In the genomic region with DNA sequence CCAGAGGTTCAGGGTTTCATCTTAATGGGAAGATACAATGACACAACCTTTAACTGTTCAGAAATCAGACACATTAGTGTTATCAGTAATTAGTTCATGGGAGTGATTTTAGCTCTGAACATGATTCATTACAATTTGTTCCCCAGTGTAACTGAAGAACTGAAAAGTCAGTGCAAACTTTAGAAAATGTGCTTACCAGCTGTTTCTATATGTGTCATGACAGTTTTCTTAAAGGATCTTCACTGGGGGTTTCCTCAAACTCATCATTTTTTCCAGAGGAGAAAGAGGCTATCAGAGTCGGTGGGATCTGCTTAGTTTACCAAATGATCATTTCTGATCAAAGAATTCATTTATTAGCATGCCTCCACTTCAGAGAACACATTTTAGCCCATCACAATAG, we compare ENCODE assay signal across 26 mouse cellular contexts. TPM values are rescaled to one million over a fixed set of nuclear protein-coding genes. Genes with fewer than 3 reads are reported as not detected.
DNase-seq lines count a peak whose midpoint lies in the region; ATAC-seq and TF ChIP-seq lines count a peak whose summit lies in the region.
"Had no signal": no experiment of that assay in that cellular context is flagged by ENCODE, and none has a peak within 500 bp of the region (broad histone marks: within the 10 kb centered on the region; RNA-seq: fewer than 3 reads in every experiment).

No protein-coding gene starts in this region.

- no peak overlapping the region for H3K4me2 ChIP-seq in hindbrain, embryonic 11.5 days (replicated peaks; ENCODE audit: low read depth, low read length)
- no peak overlapping the region for H3K4me2 ChIP-seq in hindbrain, embryonic 14.5 days (replicated peaks)
- H3K4me2 ChIP-seq in CH12.LX (ENCODE audit: insufficient read depth, low read depth, poor library complexity, severe bottlenecking): no peak overlapping the region
- H3K4me2 ChIP-seq: embryonic facial prominence, embryonic 13.5 days; embryonic facial prominence, embryonic 15.5 days; forebrain, embryonic 13.5 days; forebrain, embryonic 15.5 days had no signal

- dilution Hi-C loops in CH12.LX (cut with MboI; ENCODE audit: extremely low pct_ligation_motif_present, extremely low pct_unique_long_range_greater_than_20kb, low sequenced_read_pairs): no loop called here

- no peak overlapping the region for H3K27ac ChIP-seq in hindbrain, embryonic 11.5 days (ENCODE audit: low read depth, low read length)
- H3K27ac ChIP-seq in hindbrain, embryonic 14.5 days: no peak overlapping the region
- no peak overlapping the region for H3K27ac ChIP-seq in CH12.LX (ENCODE audit: insufficient read depth, low read depth)
- H3K27ac ChIP-seq: embryonic facial prominence, embryonic 13.5 days; embryonic facial prominence, embryonic 15.5 days; forebrain, embryonic 10.5 days; forebrain, embryonic 13.5 days; forebrain, embryonic 15.5 days had no signal

- H3K9me3 ChIP-seq in hindbrain, embryonic 11.5 days (ENCODE audit: control insufficient read depth, low read length): no peaks in the 10 kb centered on the region
- no peaks in the 10 kb centered on the region for H3K9me3 ChIP-seq in hindbrain, embryonic 14.5 days (ENCODE audit: control insufficient read depth, low read length)
- peaks cover 13% of the 10 kb centered on the region for H3K9me3 ChIP-seq in CH12.LX (replicated peaks; ENCODE audit: low read length)
- H3K9me3 ChIP-seq: embryonic facial prominence, embryonic 13.5 days; embryonic facial prominence, embryonic 15.5 days; forebrain, embryonic 10.5 days; forebrain, embryonic 13.5 days; forebrain, embryonic 15.5 days had no signal

- in situ Hi-C loops in CH12.LX (cut with MboI; ENCODE audit: low pct_ligation_motif_present, low pct_unique_long_range_greater_than_20kb, low sequenced_read_pairs): loop anchor here (25.0 kb wide), 2 partner anchors 305 to 655 kb away; a partner anchor contains a TSS

- no peak overlapping the region for H3K9ac ChIP-seq in hindbrain, embryonic 11.5 days (ENCODE audit: low read depth, low read length)
- H3K9ac ChIP-seq in hindbrain, embryonic 14.5 days: no peak overlapping the region
- H3K9ac ChIP-seq in CH12.LX (ENCODE audit: insufficient read depth, low read depth): no peak overlapping the region
- H3K9ac ChIP-seq: embryonic facial prominence, embryonic 13.5 days; embryonic facial prominence, embryonic 15.5 days; forebrain, embryonic 13.5 days; forebrain, embryonic 15.5 days had no signal

- H3K36me3 ChIP-seq in hindbrain, embryonic 11.5 days (ENCODE audit: control insufficient read depth, insufficient read depth, low read length): no peaks in the 10 kb centered on the region
- no peaks in the 10 kb centered on the region for H3K36me3 ChIP-seq in hindbrain, embryonic 14.5 days (replicated peaks; ENCODE audit: control insufficient read depth, insufficient read depth)
- no peaks in the 10 kb centered on the region for H3K36me3 ChIP-seq in CH12.LX (replicated peaks in 1 of 2; ENCODE audit: control insufficient read depth in 1 of 2, insufficient read depth in 1 of 2, low read length in 1 of 2)
- H3K36me3 ChIP-seq: embryonic facial prominence, embryonic 13.5 days; embryonic facial prominence, embryonic 15.5 days; forebrain, embryonic 10.5 days; forebrain, embryonic 15.5 days had no signal

- DNase-seq in embryo, embryonic 10.5 days (ENCODE audit: low spot score): peak; percentile 44
- DNase-seq in embryo, embryonic 11 days: no peak
- DNase-seq in hindbrain, embryonic 11.5 days (ENCODE audit: low spot score): peak; percentile 16
- DNase-seq in hindbrain, embryonic 14.5 days (ENCODE audit: low spot score): no peak
- DNase-seq in CH12.LX (ENCODE audit: extremely low read depth): no peak
- peak; percentile 24 for DNase-seq in naive thymus-derived CD4-positive, alpha-beta T cell, adult 2 months (ENCODE audit: low read depth)
- DNase-seq in lung, postnatal 36 days: no peak
- DNase-seq: adrenal gland, adult 2 months; adrenal gland, postnatal 10 days; adrenal gland, postnatal 25 days; B cell, adult 2 months; cerebellum, adult 11-12 months; cerebellum, adult 2 months; cerebellum, adult 9-11 months; cerebellum, postnatal 14 days; cerebellum, postnatal 36 days had no signal

- TF ChIP-seq RAD21 in CH12.LX (IDR thresholded peaks at IDR 0.05; ENCODE audit: low read depth, low read length): no peak

- peaks cover 54% of the 10 kb centered on the region for H3K27me3 ChIP-seq in hindbrain, embryonic 11.5 days (ENCODE audit: control insufficient read depth, insufficient read depth, low read length)
- peaks cover 87% of the 10 kb centered on the region for H3K27me3 ChIP-seq in hindbrain, embryonic 14.5 days (ENCODE audit: control insufficient read depth, insufficient read depth, low read length)
- H3K27me3 ChIP-seq in CH12.LX (replicated peaks): peaks cover 25% of the 10 kb centered on the region

- ATAC-seq in hindbrain, embryonic 11.5 days (ENCODE audit: low FRiP score): no peak
- ATAC-seq in hindbrain, embryonic 14.5 days (ENCODE audit: low FRiP score): no peak
- ATAC-seq: CD4-positive, CD25-positive, alpha-beta regulatory T cell, adult 4 months; forebrain, embryonic 13.5 days; forebrain, embryonic 15.5 days had no signal

- 0% methylated on average over 1 of the region's 1 CpGs for WGBS in hindbrain, embryonic 11.5 days
- 0% methylated on average over 1 of the region's 1 CpGs for WGBS in hindbrain, embryonic 14.5 days

- TF ChIP-seq POLR2A in CH12.LX (IDR thresholded peaks at IDR 0.05; ENCODE audit: low read depth, low read length): no peak

- H3K4me3 ChIP-seq in hindbrain, embryonic 11.5 days (ENCODE audit: low read depth, low read length): no peak overlapping the region
- H3K4me3 ChIP-seq in hindbrain, embryonic 14.5 days (replicated peaks; ENCODE audit: low read length): no peak overlapping the region
- H3K4me3 ChIP-seq in CH12.LX (replicated peaks in 1 of 3; ENCODE audit: low read depth in 2 of 3, low read length in 2 of 3, poor library complexity in 1 of 3): no peak overlapping the region
- H3K4me3 ChIP-seq: embryonic facial prominence, embryonic 13.5 days; embryonic facial prominence, embryonic 15.5 days; erythroblast, embryonic 14.5 days; forebrain, embryonic 10.5 days; forebrain, embryonic 13.5 days; forebrain, embryonic 15.5 days had no signal

- no peak for TF ChIP-seq CTCF in CH12.LX (conservative IDR thresholded peaks at IDR 0.05 in 1 of 2, IDR thresholded peaks at IDR 0.05 in 1 of 2; ENCODE audit: low read depth in 2 of 2, low read length in 2 of 2)

- TF ChIP-seq EP300 in CH12.LX (IDR thresholded peaks at IDR 0.05; ENCODE audit: low read length): peak; percentile 38; the same call in 1 of the 2 replicates

- H3K79me2 ChIP-seq in CH12.LX (replicated peaks; ENCODE audit: control insufficient read depth, extremely low read depth, insufficient read depth, poor library complexity, severe bottlenecking): no peaks in the 10 kb centered on the region

- H3K4me1 ChIP-seq in hindbrain, embryonic 11.5 days (replicated peaks; ENCODE audit: control insufficient read depth, insufficient read depth, low read length): peaks cover 9% of the 10 kb centered on the region
- peaks cover 21% of the 10 kb centered on the region; the same call in 1 of the 2 replicates for H3K4me1 ChIP-seq in hindbrain, embryonic 14.5 days (replicated peaks; ENCODE audit: control insufficient read depth, insufficient read depth, low read length)
- H3K4me1 ChIP-seq in CH12.LX (ENCODE audit: control insufficient read depth in 1 of 2, insufficient read depth in 2 of 2): peaks cover 0 to 10% of the 10 kb centered on the region in 2 experiments; a peak in 2 of 4 replicates

TF ChIP-seq in CH12.LX, 34 proteins besides CTCF, POLR2A, EP300 and RAD21:
- TF ChIP-seq USF1 (IDR thresholded peaks at IDR 0.05; ENCODE audit: low read depth, low read length) (no peak), NELFE (IDR thresholded peaks at IDR 0.05; ENCODE audit: low read depth, low read length) (no peak), JUN (IDR thresholded peaks at IDR 0.05; ENCODE audit: insufficient read depth, low read depth, low read length) (peak; percentile 20; the same call in 1 of the 2 replicates), JUND (conservative IDR thresholded peaks at IDR 0.05; ENCODE audit: low read depth, low read length) (0 out of 2 replicates have a peak, but pooled peaks have one; percentile 51)

RNA-seq across cellular contexts. Expression of a gene that starts 1.3 kb away (rescaled TPM):
- 0.98 and 1.2 TPM in 2 replicates for polyA plus RNA-seq in hindbrain, embryonic 11.5 days (2014; fragmentation: Nextera tagmentation; extraction: Ambion mirVana)
- polyA plus RNA-seq in hindbrain, embryonic 14.5 days (2014; fragmentation: Nextera tagmentation; extraction: Ambion mirVana): 0.11 TPM in 1 of 2 replicates, not detected in the other
- total RNA-seq in CH12.LX (2012; rRNA removed) (0.34 and 0.63 TPM in 2 replicates), CH12.LX (2014; rRNA removed) (0.45 TPM in 1 of 2 replicates, not detected in the other)
- polyA plus RNA-seq in CH12.LX (2012; ENCODE audit: insufficient read length, low read depth): not detected in 2 replicates
- total RNA-seq: common myeloid progenitor, adult 5-6 weeks; ES-E14; MEL had no signal
- polyA plus RNA-seq: adrenal gland, adult 2 months; CD4-positive, CD25-positive, alpha-beta regulatory T cell, adult 4 months; embryonic facial prominence, embryonic 15.5 days; erythroblast, embryonic 14.5 days; forebrain, embryonic 10.5 days; forebrain, embryonic 15.5 days had no signal

RNA-seq across cellular contexts. Expression of a gene that starts 15.7 kb away (rescaled TPM):
- polyA plus RNA-seq in hindbrain, embryonic 11.5 days (2014; fragmentation: Nextera tagmentation; extraction: Ambion mirVana): 40.6 and 48.8 TPM in 2 replicates
- polyA plus RNA-seq in hindbrain, embryonic 14.5 days (2014; fragmentation: Nextera tagmentation; extraction: Ambion mirVana): 31.3 and 34.3 TPM in 2 replicates
- total RNA-seq in CH12.LX (2012; rRNA removed) (38.6 and 50.0 TPM in 2 replicates), CH12.LX (2014; rRNA removed) (87.0 and 95.4 TPM in 2 replicates)
- polyA plus RNA-seq in CH12.LX (2012; ENCODE audit: insufficient read length, low read depth): 44.8 and 51.0 TPM in 2 replicates

RNA-seq across cellular contexts. Expression of a gene that starts 20.4 kb away (rescaled TPM):
- 152 and 161 TPM in 2 replicates for polyA plus RNA-seq in hindbrain, embryonic 11.5 days (2014; fragmentation: Nextera tagmentation; extraction: Ambion mirVana)
- polyA plus RNA-seq in hindbrain, embryonic 14.5 days (2014; fragmentation: Nextera tagmentation; extraction: Ambion mirVana): 187 and 198 TPM in 2 replicates
- total RNA-seq in CH12.LX (2012; rRNA removed): 114 and 116 TPM in 2 replicates
- 183 and 204 TPM in 2 replicates for total RNA-seq in CH12.LX (2014; rRNA removed)
- 149 and 159 TPM in 2 replicates for polyA plus RNA-seq in CH12.LX (2012; ENCODE audit: insufficient read length, low read depth)

Comparison
In these comparisons a context has a peak if more than half of its experiments do, and no peak if none do; other contexts are left out.
1. DNase-seq: peak in embryo, embryonic 10.5 days (single experiment), hindbrain, embryonic 11.5 days (single experiment) and naive thymus-derived CD4-positive, alpha-beta T cell, adult 2 months (single experiment); none in embryo, embryonic 11 days (single experiment), hindbrain, embryonic 14.5 days (single experiment), CH12.LX (single experiment) and lung, postnatal 36 days (single experiment).